Mouse (Mus musculus) gastrocnemius, adult 2 months (tissue): ENCODE results near the gene Ttc41. TPM values are rescaled to one million over a fixed set of nuclear protein-coding genes. Genes with fewer than 3 reads are reported as not detected.

ENCODE experiments used
- DNase-seq: peaks from one replicate; pipeline ENCODE4 v3.0.0; 2022
- H3K27ac ChIP-seq: fragments of 200-600 bp; 2 replicates; pipeline ENCODE4 v1.8.1; 2022; ENCODE audit warnings: mild to moderate bottlenecking
- H3K4me3 ChIP-seq: fragments of 200-600 bp; 2 replicates; pipeline ENCODE4 v1.8.1; 2022; ENCODE audit warnings: mild to moderate bottlenecking, moderate library complexity
- CTCF ChIP-seq: fragments of 200-600 bp; IDR thresholded peaks from 2 replicates; pipeline ENCODE4 v1.8.1; 2022; ENCODE audit warnings: antibody characterized with exemption, mild to moderate bottlenecking, moderate library complexity
- intact Hi-C: fragments of 180-260 bp; cut with DNase I; formaldehyde crosslinking; loops from one replicate; pipeline ENCODE4 v1.15.1; 2025
- total RNA-seq, 2 experiments: library from RNA; stranded (reverse); gene quantifications; 2 replicates each; pipeline ENCODE4 v1.2.3; 2021

Gene Ttc41
- total RNA-seq, 2 experiments from 2014 or later, result 2.3 to 2.5 TPM

DNA sequence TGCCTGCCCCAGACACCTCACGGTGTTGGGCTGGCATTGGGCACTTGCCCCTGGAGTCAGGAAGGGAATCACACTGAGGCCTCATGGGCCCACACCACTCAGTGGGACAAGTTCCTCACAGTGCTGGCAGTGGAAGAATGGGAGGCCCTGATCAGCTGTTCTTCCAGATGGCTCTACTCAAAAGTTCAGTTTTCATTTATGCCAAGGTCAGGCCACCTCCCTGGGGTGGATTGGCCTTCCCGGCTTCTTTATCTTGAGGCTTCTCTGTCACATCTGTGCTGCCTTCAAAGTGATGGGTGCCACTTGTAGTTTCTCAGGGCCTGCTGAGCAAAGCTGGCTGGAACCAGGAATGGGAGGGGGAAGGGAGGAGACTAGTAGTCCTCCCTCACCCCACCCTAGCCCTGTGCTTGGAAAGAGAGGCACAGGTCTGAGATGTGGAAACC is 87.9 kb downstream of the Ttc41 start:
- TF ChIP-seq CTCF, result no peak
- H3K4me3 ChIP-seq, result no peak overlapping the region; the same call in 1 of the 2 replicates
- peak overlapping the region; percentile 95 for H3K27ac ChIP-seq
- intact Hi-C loops, result no loop called here
- DNase-seq, result peak; percentile 64

DNA sequence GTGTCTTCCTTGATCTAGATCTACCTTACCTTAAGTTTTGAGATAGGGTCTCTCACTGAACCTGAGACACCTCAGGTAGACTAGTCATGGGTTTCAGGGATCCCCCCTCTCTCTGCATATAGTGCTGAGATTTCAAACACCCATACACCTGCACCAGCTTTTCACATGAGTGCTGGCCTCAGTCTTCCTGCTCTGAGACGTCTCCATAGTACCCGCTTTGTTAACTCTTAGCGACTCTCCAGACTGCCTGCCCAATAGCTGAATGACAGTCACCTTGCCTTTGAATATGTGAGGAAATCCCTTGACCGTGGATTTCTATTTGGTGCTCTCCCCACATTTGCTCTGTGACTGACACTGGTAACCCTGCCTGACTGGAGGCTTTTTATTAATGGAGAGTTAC is 88.6 kb downstream of the Ttc41 start:
- intact Hi-C loops, result no loop called here
- TF ChIP-seq CTCF, result no peak

DNA sequence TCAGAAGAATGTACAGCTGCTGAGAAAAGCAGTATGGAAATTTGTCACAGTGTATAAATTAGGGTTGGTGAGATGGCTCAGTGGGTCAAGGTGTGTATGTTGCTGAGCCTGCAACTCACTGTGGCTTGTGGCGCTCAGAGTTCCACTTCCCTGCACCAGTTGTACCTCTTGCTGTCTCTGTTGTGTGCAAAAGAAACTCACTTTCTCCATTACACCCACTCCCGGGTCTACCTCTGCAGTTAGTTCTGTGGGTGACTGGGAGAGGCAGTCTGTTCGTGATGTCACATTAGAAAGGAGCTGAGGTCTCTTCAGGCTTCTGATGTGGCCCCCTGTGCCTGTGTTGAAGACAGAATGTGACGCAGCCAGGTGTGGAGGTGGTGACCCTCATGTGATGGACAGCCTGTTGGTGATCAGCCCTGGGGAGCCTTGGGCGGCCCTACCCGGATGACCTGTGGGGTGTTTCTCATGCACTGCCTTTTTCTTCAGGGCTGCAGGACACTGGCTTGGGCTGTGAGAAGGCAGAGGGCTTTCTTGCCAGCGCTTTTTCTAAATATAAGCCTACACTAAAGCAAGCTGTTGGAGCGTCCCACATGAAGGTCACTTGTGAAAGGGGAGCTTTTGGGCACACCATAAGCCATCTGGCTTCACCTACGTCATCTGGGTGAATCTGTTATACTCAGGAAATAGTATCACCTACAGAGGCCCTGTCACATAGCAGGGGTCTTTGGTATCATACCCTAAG is 89.4 kb downstream of the Ttc41 start:
- peak overlapping the region; percentile 53 for H3K4me3 ChIP-seq
- intact Hi-C loops, result no loop called here
- H3K27ac ChIP-seq, result peak overlapping the region; percentile 95
- no peak for TF ChIP-seq CTCF
- DNase-seq, result peak; percentile 75

More for the DNA sequence above, 88.6 kb downstream of the Ttc41 start:
- Histone ChIP-seq H3K27ac (peak overlapping the region; percentile 95), H3K4me3 (peak overlapping the region; percentile 53)
- DNase-seq, result no peak

GRCm38 (mm10) chr10:86796073-86796741 is 90.6 kb downstream of the Ttc41 start:
- H3K27ac ChIP-seq, result peak overlapping the region; percentile 95
- intact Hi-C loops, result no loop called here
- peak overlapping the region; percentile 46; the same call in 1 of the 2 replicates for H3K4me3 ChIP-seq
- no peak for TF ChIP-seq CTCF
- DNase-seq, result no peak

DNA sequence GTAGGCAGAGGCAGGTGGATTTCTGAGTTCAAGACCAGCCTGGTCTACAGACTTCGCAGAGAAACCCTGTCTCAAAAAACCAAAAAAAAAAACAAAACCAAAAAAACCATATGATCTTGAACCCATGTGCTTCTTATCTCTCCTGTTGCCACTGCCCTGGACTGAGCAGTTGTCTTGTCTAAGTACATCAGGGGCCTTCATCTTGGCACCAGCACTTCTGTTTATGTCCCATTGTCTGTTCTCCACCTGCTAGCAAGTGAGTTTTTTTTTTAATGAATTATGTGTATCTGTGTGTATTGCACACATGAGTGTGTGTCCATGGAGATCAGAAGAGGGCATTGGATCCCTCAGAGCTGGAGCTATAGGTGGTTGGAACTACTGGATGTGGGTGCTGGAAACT is 101.8 kb downstream of the Ttc41 start:
- peak; percentile 8 for DNase-seq
- Histone ChIP-seq H3K27ac (peak overlapping the region; percentile 90), H3K4me3 (no peak overlapping the region)
- intact Hi-C loops, result no loop called here
- TF ChIP-seq CTCF, result no peak

- no peak overlapping the region; the same call in 1 of the 2 replicates for H3K4me3 ChIP-seq
- peak; percentile 50 for DNase-seq
- no peak for TF ChIP-seq CTCF
- intact Hi-C loops, result no loop called here
- H3K27ac ChIP-seq, result peak overlapping the region; percentile 90
Measured at GRCm38 (mm10) chr10:86808013-86808758, 102.6 kb downstream of the Ttc41 start.

GRCm38 (mm10) chr10:86810000-86810399 is 104.4 kb downstream of the Ttc41 start:
- Histone ChIP-seq H3K4me3 (no peak overlapping the region), H3K27ac (peak overlapping the region; percentile 90)
- DNase-seq, result peak; percentile 80
- no peak for TF ChIP-seq CTCF
- intact Hi-C loops, result no loop called here

DNA sequence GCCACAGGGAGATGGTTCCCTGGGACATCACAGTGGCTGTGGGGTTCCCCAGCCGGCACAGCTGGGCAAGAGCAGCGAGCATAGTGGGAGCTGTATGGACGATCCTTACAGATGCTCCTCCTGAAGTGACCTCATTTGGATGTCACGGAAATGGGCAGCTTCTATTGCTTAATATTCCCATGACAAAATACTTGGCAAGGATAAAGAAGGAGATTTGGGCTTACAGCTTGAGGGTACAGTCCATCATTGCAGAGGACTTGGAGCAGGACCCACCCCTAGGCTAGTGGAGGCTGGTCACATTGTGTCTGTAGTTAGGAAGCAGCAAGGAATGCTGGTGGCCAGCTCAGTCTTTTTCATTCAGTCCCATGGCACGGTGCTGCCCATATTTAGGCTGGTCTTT is 105.0 kb downstream of the Ttc41 start:
- H3K4me3 ChIP-seq, result no peak overlapping the region
- peak overlapping the region; percentile 90 for H3K27ac ChIP-seq
- DNase-seq, result no peak
- intact Hi-C loops, result no loop called here
- no peak for TF ChIP-seq CTCF

- intact Hi-C loops, result loop anchor here (5.0 kb wide), 1 partner anchor 32 kb away; no protein-coding TSS in a partner anchor
- DNase-seq, result no peak
- peak overlapping the region; percentile 76 for H3K27ac ChIP-seq
- H3K4me3 ChIP-seq, result no peak overlapping the region
- no peak for TF ChIP-seq CTCF
Measured at GRCm38 (mm10) chr10:86814292-86815131, 108.9 kb downstream of the Ttc41 start.

GRCm38 (mm10) chr10:86815133-86815532 is 109.5 kb downstream of the Ttc41 start:
- H3K4me3 ChIP-seq, result no peak overlapping the region
- DNase-seq, result no peak
- H3K27ac ChIP-seq, result peak overlapping the region; percentile 76
- intact Hi-C loops, result loop anchor here (5.0 kb wide), 1 partner anchor 33 kb away; no protein-coding TSS in a partner anchor
- no peak for TF ChIP-seq CTCF

DNA sequence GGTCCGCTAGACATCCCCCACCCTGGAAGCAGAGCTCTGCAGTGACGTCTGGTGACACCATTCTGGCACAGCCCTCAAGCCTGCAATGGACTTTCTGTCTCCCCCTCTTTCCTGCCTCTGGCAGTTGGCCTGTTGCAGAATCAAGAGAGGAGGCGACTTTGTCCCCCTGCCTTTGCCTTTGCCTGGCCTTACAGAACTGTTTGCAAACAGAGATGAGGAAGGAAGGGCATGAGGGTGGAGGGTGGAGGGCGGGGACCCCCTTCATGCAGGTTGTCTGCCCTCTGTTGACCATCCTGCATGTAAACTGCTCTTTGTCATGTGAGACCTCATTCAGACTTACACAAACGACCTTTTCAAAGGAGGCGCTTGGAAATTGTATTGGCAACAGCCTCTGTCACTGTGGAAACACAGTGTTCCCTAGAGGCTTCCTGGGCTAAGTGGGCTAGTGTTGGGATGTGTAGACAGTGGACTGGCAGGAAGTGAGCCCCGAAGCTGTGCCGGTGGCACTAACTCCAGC is 114.1 kb downstream of the Ttc41 start:
- intact Hi-C loops, result loop anchor here (5.0 kb wide), 1 partner anchor 37 kb away; no protein-coding TSS in a partner anchor
- DNase-seq, result peak; percentile 59
- no peak overlapping the region for H3K4me3 ChIP-seq
- TF ChIP-seq CTCF, result peak; percentile 11; the same call in 1 of the 2 replicates
- H3K27ac ChIP-seq, result peak overlapping the region; percentile 73

DNA sequence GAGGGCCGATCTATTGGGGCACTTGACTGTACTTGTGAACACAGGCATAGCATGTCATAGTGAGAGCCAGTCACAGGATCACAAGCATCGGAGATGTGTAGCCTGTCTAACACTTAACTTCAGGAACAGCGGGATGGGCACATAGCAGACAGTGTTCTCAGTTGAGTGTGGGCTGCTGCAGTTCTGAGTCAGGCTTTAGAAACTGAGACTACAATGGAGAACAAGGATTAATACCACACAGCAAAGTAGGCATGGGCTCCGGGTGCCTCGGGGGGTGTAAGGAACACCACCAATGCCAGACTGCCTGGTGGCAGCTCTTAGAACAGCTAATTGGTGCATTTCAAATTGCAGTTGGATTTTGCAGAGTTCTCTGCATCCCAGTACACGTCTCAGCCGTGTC is 115.4 kb downstream of the Ttc41 start:
- H3K4me3 ChIP-seq, result no peak overlapping the region
- intact Hi-C loops, result no loop called here
- TF ChIP-seq CTCF, result no peak
- no peak for DNase-seq
- H3K27ac ChIP-seq, result peak overlapping the region; percentile 41; the same call in 1 of the 2 replicates
